Mouse (Mus musculus) G1E (cell line): ENCODE measurements at regions not wholly inside any gene's neighbourhood (a gene's known extent, or its start where the extent isn't known, plus 50 kb on each side); places are given as distances from the start of the nearest gene placed in this dataset.
"Not testable (repeated sequence)": the region's sequence is repeated elsewhere in the genome, so short reads cannot be mapped to it uniquely, and the experiment has no call there.

Experiments
- ATAC-seq: 2 replicates; pipeline ENCODE4 v1.8.0; 2016; ENCODE audit warnings: mild to moderate bottlenecking; ENCODE audit not compliant: insufficient number of reproducible peaks, poor library complexity, low FRiP score, severe bottlenecking; ENCODE audit errors: extremely low read depth
- DNase-seq: peaks from one replicate; pipeline ENCODE4 v3.0.0; 2012; ENCODE audit warnings: low spot score
- H3K27me3 ChIP-seq: 2 replicates; pipeline ENCODE4 v1.6.1; 2012; ENCODE audit warnings: mild to moderate bottlenecking, low read length, inconsistent platforms; ENCODE audit not compliant: insufficient read depth
- H3K36me3 ChIP-seq: replicated peaks from 2 replicates; pipeline ENCODE3; 2012; ENCODE audit warnings: mild to moderate bottlenecking, inconsistent platforms
- H3K4me1 ChIP-seq: 2 replicates; pipeline ENCODE4 v1.6.1; 2012; ENCODE audit warnings: low read depth, low read length, inconsistent platforms, mixed read lengths; ENCODE audit not compliant: insufficient read depth
- H3K4me3 ChIP-seq: 2 replicates; pipeline ENCODE4 v1.5.1; 2012; ENCODE audit warnings: low read depth, mild to moderate bottlenecking, inconsistent platforms, low read length, moderate library complexity, mixed read lengths
- H3K9me3 ChIP-seq: replicated peaks from 2 replicates; pipeline ENCODE4 v1.6.1; 2012; ENCODE audit warnings: inconsistent platforms
- CTCF ChIP-seq: IDR thresholded peaks from 2 replicates; pipeline ENCODE4 v1.5.1; 2012; ENCODE audit warnings: low read depth, low read length, inconsistent platforms, mixed read lengths
- GATA1 ChIP-seq: IDR thresholded peaks from 2 replicates; pipeline ENCODE4 v1.6.1; 2012; ENCODE audit warnings: borderline replicate concordance, low read length, inconsistent platforms, mixed read lengths
- GATA2 ChIP-seq: IDR thresholded peaks from 2 replicates; pipeline ENCODE4 v1.6.1; 2012; ENCODE audit warnings: low read depth, low read length, inconsistent platforms, borderline replicate concordance
- POLR2AphosphoS5 ChIP-seq: IDR thresholded peaks from 2 replicates; pipeline ENCODE4 v1.6.1; 2012; ENCODE audit warnings: low read depth, low read length, inconsistent platforms; ENCODE audit not compliant: insufficient replicate concordance
- TAL1 ChIP-seq: conservative IDR thresholded peaks from 2 replicates; pipeline ENCODE4 v1.6.1; 2012; ENCODE audit warnings: low read depth, low read length, inconsistent platforms, mixed read lengths

DNA sequence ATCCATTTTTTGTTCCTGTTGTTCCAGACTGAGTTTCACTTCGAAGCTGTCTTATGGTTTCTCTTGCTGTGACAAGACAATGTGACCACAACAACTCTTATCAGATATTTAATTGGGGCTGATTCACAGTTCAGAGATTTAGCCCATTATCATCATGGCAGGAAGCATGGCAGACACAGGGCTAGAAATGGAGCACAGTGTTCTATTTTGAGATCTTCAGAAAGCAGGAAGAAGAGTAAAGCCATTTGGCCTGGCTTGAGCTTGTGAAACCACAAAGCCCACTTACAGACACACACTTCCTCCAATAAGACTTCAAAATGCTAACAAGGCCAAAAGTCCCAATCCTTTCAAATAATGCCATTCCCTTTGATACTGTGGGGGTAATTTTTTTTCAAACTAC is 670.4 kb upstream of the Cdh12 start:
- Histone ChIP-seq H3K4me1 (no peaks in the 10 kb centered on the region), H3K4me3 (no peak overlapping the region), H3K36me3 (no peaks in the 10 kb centered on the region), H3K9me3 (no peaks in the 10 kb centered on the region), H3K27me3 (no peaks in the 10 kb centered on the region)
- ATAC-seq = no peak
- DNase-seq = no peak
- TF ChIP-seq GATA2 (no peak), POLR2AphosphoS5 (no peak), TAL1 (no peak), GATA1 (no peak), CTCF (no peak)

DNA sequence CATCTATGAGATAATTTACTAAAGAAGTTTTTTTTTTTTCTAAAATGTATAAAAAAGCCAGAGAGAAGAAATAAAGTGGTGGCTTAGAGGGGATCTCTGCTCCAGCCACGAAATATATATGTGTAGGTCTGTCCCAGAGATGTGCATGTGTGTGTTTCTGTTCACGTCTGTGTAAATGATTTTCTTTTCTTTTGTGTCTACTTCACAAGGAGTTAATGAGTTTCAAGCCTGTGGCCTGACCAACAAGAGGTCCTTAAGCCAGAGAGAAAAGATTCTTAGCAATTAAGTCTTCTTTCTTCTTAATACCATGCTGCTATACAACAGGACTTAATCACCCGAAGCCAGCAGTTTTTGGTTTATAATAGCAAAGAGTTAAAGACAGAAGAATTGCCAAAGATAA is 665.2 kb upstream of the Cdh12 start:
- no peaks in the 10 kb centered on the region for H3K27me3 ChIP-seq
- no peak for ATAC-seq
- H3K4me3 ChIP-seq = no peak overlapping the region
- no peaks in the 10 kb centered on the region for H3K4me1 ChIP-seq
- no peaks in the 10 kb centered on the region for H3K9me3 ChIP-seq
- H3K36me3 ChIP-seq = no peaks in the 10 kb centered on the region
- DNase-seq = no peak
- no peak for TF ChIP-seq CTCF
- no peak for TF ChIP-seq GATA1
- no peak for TF ChIP-seq TAL1
- TF ChIP-seq POLR2AphosphoS5 = no peak
- TF ChIP-seq GATA2 = no peak

DNA sequence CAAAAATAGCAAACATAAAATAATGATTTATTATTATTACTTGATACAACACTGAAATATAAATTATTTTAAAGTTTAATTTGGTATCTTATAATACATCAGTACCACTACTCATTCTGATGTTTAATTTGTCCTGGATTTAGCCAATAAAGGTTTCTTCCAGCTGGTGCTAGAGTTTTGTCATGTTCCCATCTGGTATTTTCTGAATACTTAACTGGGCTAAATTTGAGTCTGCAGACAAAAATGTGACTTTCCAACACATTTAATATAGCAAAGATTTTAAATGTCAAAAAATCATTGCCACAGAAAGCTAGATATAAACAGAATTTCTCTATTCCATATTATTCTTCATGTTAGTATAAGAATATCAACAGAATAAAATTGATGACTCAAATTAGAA is 642.1 kb upstream of the Cdh12 start:
- Histone ChIP-seq H3K4me3 (no peak overlapping the region), H3K27me3 (no peaks in the 10 kb centered on the region), H3K36me3 (no peaks in the 10 kb centered on the region), H3K9me3 (no peaks in the 10 kb centered on the region), H3K4me1 (no peaks in the 10 kb centered on the region)
- TF ChIP-seq GATA2 = no peak
- TF ChIP-seq TAL1 = no peak
- TF ChIP-seq POLR2AphosphoS5 = no peak
- TF ChIP-seq GATA1 = no peak
- no peak for TF ChIP-seq CTCF
- ATAC-seq = no peak
- no peak for DNase-seq

- Histone ChIP-seq H3K4me3 (no peak overlapping the region), H3K27me3 (no peaks in the 10 kb centered on the region), H3K9me3 (no peaks in the 10 kb centered on the region), H3K36me3 (no peaks in the 10 kb centered on the region), H3K4me1 (no peaks in the 10 kb centered on the region)
- TF ChIP-seq TAL1 (no peak), GATA1 (no peak), GATA2 (no peak), CTCF (no peak), POLR2AphosphoS5 (no peak)
- ATAC-seq (peak; percentile 61), DNase-seq (no peak)
These were observed 635.4 kb upstream of the Cdh12 start for GRCm38 (mm10) chr15:19813647-19814046.

DNA sequence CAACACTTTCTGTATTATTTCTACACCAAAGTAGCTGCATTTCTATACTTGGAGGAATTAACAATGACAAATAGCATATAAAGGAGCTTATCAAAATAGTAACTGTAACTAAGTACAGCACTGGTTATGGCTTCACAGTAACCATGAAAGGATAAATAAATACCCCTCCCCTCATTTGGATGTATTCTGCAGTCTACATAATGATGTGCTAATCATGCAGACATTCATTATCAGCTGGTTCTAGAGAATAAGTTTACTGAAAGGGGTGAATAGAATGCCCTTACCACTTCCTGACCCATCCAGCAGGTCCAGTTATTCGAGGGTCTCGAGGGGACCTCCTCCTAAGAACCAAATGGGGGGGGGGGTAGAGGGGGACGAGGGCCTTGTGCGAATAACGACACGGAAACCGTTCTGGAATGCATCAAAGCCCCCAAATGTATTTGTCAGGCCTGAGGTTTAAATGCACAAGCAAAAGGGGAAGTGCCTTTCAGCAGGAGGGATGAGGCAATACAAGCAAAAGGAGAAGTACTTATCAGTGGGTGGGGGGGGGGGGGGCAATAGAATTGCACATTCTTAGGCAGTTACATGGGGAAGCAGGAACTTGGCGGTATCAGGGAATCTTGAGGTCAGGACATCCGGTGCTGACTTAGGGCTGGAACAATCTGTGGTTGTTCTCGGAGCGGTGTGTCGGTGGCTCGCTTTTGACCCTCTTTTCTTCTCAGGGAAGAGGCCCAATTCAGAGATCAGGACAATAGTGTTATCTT is 592.0 kb upstream of the Cdh12 start:
- not testable (repeated sequence) for H3K36me3 ChIP-seq, H3K4me3 ChIP-seq, H3K4me1 ChIP-seq, H3K27me3 ChIP-seq, DNase-seq, H3K9me3 ChIP-seq, ATAC-seq

GRCm38 (mm10) chr15:19857656-19858006 is 591.4 kb upstream of the Cdh12 start:
- Histone ChIP-seq H3K27me3 (no peaks in the 10 kb centered on the region), H3K9me3 (no peaks in the 10 kb centered on the region), H3K4me1 (no peaks in the 10 kb centered on the region), H3K36me3 (no peaks in the 10 kb centered on the region), H3K4me3 (no peak overlapping the region)
- DNase-seq (no peak), ATAC-seq (no peak)
- TF ChIP-seq POLR2AphosphoS5 = no peak
- TF ChIP-seq CTCF = no peak
- no peak for TF ChIP-seq GATA2
- no peak for TF ChIP-seq GATA1
- no peak for TF ChIP-seq TAL1

- Histone ChIP-seq H3K9me3 (no peaks in the 10 kb centered on the region), H3K4me1 (no peaks in the 10 kb centered on the region), H3K27me3 (no peaks in the 10 kb centered on the region), H3K4me3 (no peak overlapping the region), H3K36me3 (no peaks in the 10 kb centered on the region)
- DNase-seq = no peak
- TF ChIP-seq POLR2AphosphoS5 (no peak), CTCF (no peak), TAL1 (no peak), GATA2 (no peak), GATA1 (no peak)
- no peak for ATAC-seq
These were observed 590.4 kb upstream of the Cdh12 start for GRCm38 (mm10) chr15:19858668-19859067.
